Mouse (Mus musculus): ENCODE data around the gene Dclk1. TPM values are rescaled to one million over a fixed set of nuclear protein-coding genes. Genes with fewer than 3 reads are reported as not detected.

Dclk1 gene
- total RNA-seq, 2 experiments from 2014 or later, result 4.3 to 5.8 TPM

GRCm38 (mm10) chr3:55449148-55449547, 207.0 kb downstream of the Dclk1 start:
- no peak for DNase-seq

- DNase-seq, result no peak
Measured at GRCm38 (mm10) chr3:55451035-55451434, 208.9 kb downstream of the Dclk1 start.

DNA sequence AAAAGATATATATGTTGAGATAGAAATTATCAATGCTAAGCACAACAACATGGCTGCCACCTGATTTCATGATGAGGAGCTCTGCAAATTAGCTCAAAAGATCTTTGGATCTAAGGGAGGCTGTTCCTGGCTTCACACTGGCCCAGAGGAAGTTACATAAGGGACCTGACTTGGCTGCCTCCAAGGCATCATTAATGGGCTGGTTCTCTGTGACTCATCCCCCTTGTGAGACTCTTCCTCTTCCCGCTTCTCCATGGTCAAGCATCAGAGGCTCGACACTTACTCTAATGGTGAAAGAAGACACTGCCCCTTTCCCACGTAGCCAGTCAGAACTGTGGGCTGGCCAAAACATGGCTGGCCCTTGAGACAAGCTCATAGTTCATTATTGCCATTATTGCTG, 209.7 kb downstream of the Dclk1 start:
- DNase-seq, result no peak

DNA sequence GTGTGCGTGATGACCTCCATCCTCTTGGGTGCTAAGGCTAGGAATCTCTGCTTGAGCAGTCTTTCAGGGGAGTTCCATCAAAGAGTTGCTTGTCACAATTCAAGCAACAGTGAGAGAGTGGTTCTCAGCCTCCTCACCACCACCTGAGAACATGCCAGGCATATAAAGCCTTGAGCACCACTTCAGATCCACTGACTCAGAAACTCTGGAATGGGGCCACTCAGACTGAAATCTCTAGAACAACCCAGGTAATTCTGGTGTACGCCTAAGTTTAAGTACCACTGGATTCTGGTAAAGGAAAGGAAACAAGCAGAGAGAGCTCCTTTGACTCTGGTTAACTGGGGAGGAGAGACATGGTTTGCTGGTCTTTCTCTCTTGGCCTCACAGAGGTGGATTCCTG, 210.3 kb downstream of the Dclk1 start:
- DNase-seq, result no peak

- DNase-seq, result no peak
Measured at GRCm38 (mm10) chr3:55461092-55461491, 218.9 kb downstream of the Dclk1 start.

DNA sequence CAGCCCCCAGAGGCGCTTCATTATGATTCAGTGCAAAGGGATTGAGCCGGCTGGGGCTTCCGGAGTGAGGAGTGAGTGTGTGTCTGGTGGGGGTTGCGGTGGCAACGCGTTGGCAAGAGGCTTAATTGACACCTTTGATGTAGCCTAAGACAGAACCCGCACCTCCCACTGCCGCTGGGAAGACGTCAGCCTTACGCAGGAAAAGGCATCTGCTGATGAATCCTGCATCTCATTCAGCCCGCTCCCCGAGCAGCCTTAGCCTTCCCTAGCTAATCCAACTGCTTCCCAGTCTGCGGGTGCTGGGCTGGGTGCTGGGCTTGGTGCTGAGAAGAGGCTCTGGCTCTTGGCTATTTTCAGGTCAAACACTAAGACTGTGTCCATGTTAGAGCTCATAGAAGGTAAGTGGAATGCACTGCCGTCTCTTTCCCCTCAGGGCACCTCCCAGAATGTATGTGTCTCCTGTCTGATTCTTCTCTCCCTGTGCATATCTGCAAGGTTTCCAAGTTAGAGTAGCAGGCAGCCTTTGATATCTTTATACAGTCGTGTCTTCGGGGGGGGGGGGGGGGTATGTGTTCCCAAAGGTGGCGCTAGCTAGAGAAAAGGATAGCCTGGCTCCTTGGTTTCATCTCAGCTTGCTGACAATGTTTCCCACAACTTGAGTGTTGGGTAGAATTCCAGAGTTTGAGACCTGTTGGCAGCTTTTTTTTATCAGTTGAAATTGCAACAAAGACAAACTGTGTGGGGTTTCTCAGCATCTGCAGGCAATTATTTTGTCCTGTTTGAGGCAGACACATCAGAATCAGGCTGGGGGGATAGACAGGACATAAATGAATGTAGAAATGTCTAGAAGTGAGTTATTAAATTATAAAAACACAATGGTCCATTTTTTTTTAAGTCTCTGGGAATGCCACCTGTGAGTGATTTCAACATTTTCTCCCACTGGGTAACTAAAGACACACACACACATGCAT, 219.8 kb downstream of the Dclk1 start:
- no peak for DNase-seq

GRCm38 (mm10) chr3:55462904-55463668, 220.9 kb downstream of the Dclk1 start:
- no peak for DNase-seq

DNA sequence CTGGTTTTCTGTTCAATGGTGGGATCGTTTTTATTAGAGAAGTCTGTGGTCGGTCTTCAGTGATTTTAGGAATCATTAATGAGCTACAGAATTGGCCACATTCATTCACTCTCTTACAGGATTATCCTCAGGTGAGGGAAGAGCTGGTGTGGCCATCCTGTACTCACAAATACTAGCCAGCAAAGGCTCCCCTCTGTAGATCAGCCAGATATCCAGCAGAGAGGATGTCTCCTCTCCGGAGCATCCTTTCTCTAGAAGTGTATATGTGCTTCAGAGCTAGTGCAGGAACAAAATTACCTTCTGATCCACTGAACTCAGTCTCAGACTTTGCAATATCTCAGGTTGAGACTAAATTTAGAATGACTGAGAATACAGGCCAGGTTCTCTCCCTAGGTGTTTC, 222.1 kb downstream of the Dclk1 start:
- DNase-seq, result no peak

GRCm38 (mm10) chr3:55465785-55466184, 223.6 kb downstream of the Dclk1 start:
- no peak for DNase-seq

GRCm38 (mm10) chr3:55466348-55466747, 224.2 kb downstream of the Dclk1 start:
- no peak for DNase-seq

DNA sequence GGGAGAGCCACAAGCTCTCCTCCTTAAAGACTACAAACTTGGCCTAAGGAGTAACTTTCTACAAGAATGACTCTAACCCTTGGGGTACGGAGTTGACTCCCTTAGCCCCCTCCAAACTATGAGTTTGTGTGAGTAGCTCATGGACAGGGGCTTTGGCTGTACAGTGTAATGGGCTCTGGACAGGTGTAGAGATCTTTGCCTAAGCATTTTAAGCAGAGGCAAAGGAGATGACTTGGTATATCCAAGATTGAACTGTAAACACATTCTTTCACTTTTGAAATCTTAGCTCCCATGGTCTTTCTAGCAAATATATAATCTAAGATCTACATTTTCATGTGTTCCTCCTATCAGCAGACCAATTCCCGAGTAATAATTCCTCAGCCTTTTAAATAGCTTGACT, 229.9 kb downstream of the Dclk1 start, which contains the start of gene Gm21954:
Gene Gm21954, minus strand, starts transcription at position 101 of the 400 bp plus-strand sequence.
- DNase-seq, result no peak

- no peak for DNase-seq
Measured at GRCm38 (mm10) chr3:55473146-55473545, 231.0 kb downstream of the Dclk1 start.

DNA sequence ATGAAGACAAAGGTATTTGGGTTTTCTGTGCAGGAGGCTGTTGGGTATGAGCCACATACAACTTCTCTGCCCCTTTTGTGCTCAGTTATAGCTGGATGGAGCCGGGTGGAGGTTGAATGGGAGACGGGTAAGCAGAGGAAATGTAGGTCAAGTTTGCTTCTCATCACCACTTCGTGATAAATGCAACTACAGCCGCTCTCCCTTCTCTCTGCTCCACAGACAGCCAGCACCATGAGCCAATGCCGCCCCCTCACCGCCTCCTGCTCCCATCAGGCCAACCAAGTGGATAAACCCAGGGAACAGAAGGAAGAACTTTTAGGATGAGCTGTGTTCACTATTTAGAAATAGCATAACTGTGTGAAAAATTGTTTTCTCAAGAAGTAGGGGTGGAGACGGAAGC, 234.5 kb downstream of the Dclk1 start:
- DNase-seq, result no peak

DNA sequence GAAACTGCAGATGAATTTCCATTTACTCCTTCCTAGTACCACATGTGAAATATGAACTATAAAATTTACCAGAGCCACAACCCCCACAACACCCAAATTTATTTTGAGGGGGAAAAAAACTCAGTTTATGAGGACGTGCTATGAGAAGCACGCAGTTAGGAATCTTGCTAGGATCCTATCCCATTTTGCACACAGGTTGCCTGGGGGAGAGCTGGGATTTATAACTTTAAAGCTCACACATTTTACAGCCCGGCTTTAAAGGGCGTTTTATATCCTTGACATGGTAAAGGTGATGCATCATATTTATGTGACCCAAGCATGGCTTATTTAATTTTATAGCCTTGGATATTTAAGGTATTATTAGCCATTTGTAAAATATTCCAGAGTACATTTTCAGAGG, 237.1 kb downstream of the Dclk1 start:
- no peak for DNase-seq

- DNase-seq, result no peak
Measured at GRCm38 (mm10) chr3:55481140-55481539, 239.0 kb downstream of the Dclk1 start.

GRCm38 (mm10) chr3:55483328-55483727, 241.2 kb downstream of the Dclk1 start:
- DNase-seq, result no peak

GRCm38 (mm10) chr3:55489231-55489990, 247.2 kb downstream of the Dclk1 start:
- no peak for DNase-seq

DNA sequence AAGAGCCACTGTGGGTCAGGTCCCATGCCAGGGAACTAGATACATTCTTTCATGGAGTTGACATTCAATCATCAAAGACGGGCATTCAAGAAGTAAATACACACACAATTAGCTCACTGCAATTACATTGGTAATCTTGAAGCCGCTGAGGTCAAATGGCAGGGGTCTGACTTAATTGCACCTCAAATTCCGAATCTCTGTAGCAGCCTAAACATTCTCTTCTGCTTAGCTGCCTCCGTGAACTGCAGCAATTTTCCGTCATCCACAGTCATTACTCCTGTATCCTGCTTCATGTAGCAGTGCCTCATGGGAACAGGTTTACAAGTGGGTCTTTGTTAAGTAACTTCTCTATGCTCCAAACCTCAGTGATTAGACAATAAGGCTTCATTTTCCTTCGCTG, 249.9 kb downstream of the Dclk1 start:
- no peak for DNase-seq

DNA sequence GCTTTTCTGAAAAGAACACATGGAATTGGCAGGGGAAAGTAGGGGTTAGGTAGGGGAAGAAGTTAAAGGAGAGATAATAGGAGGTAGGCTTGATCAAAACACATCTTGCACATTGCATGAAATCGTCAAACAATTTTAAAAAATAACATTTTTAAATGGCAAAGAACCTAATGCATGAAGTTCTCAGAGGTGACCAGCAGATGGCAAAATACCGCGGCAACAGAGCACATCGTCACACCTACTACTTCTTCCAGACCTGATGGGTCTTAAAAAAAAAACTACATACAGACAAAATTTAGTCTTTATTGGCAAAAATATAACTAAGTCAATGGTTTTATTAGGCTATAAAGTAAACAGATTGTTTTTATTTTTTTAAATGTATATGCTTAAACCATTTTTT, 252.2 kb downstream of the Dclk1 start:
- DNase-seq, result no peak

- no peak for DNase-seq
Measured at GRCm38 (mm10) chr3:55495231-55495630, 253.1 kb downstream of the Dclk1 start.

- DNase-seq, result no peak
Measured at GRCm38 (mm10) chr3:55495866-55496265, 253.7 kb downstream of the Dclk1 start.

- DNase-seq, result no peak
Measured at GRCm38 (mm10) chr3:55496462-55496941, 254.3 kb downstream of the Dclk1 start.

Measured in heart, adult 18-20 months (tissue).